Mouse (Mus musculus) 3T3-L1 (cell line): Measurements from ENCODE around the gene Foxd4.

ENCODE experiments used
- DNase-seq: peaks from one replicate; pipeline ENCODE4 v3.0.0-alpha.2; 2015; ENCODE audit warnings: low read depth, low spot score

Gene Foxd4

DNA sequence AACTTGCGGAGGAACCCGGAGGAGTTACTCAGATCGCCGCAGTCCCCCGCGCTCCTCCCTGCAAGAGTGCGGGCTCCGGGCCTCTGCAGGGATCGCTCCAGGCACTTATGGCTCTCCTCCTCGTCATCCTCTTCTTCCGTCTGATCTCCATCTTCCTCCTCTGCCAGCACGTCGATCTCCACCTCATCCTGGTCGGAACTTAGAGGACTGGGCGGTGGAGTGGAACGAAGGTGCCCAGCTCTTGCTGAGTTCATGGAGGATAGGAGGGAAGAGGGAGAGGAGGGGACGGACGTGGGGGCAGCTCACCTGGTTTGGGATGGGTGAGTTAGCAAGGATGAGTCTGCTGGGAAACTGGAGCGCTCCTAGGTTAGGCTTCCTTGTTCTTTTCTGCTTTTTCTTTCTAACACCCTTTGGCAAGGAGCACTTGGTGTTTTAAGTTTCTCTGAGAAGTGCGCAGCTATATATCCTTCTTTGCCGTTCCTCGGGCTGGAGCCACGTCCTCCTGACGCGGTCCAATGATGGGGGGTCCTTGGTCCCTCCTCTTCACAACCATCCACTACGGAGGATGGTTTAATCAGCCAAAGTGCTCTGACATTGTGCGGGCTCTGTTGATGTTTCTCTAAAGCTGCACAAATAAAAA is at the start of gene Foxd4:
TSS of gene Foxd4 (minus strand) at position 617 of the 640 bp plus-strand sequence.
- no peak for DNase-seq

DNA sequence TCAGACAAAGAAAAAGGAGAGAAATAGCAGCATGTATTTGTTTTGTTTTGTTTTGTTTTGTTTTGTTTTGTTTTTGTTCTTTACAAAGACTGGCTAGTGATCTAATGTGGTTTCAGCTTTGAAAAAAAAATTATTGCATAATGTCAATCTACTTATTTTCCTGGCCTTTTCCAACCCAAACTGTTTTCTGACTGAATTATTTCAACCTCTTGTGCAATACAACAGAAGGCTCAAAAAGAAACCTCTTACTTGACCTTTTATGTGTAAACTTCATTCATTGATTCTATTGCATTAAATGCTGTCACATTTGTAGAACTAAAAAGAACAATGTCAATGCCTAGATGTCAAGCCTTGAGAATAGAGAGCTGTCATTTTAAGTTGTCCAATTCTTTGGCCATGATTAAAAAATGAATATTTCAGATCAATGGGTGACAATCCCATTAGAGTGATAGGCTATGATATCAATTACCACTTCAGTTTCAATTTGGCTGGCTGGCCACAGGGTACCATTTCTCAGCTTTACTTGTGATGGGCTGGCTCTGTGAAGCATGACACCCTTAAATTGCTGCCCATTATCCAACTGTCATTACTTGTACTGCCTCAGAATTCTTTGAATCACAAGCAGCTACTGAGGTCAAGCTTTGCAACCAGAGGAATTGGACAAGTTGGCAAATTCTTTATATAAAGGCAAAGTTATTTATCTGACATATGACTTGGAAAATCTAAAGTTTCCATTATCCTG is 44.7 kb upstream of the Foxd4 start:
- DNase-seq: no peak

DNA sequence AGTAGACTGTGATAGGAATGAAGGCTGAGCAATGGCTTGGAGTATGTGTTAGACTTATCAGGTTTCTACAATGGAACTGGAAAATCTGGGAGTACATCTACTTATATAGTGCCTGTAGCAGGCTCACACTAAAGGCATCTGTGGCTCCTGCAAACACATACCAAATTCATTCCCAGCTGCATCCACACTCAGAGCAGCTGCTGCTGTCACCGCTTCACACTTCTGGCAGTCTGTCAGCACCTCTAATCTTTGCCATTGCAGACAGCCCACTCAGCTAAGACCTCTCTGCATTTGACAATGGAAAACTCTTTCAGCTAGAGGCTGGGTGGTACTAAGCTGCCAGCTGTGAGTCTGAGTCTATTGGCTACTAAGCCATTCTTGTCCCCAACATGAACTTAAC is 36.1 kb upstream of the Foxd4 start:
- DNase-seq: no peak

DNA sequence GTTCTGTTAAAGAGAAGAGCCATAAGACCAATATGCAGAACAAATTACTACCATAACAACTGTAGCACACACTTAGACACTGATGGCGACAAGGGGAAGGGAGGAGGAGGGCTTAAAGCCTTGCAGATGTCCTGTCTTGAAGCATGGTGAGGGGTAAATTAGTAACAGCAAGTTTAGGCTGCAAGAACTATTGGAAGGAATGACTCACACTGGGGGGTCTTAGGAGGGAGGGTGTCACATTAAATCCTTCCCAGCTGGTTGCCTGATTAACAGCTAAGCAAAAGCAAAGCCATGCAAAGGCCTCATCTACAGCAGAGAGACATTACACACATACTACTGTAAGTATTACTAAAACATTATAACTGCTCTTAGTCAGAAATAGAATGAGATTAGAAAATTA is 28.0 kb upstream of the Foxd4 start:
- no peak for DNase-seq

DNA sequence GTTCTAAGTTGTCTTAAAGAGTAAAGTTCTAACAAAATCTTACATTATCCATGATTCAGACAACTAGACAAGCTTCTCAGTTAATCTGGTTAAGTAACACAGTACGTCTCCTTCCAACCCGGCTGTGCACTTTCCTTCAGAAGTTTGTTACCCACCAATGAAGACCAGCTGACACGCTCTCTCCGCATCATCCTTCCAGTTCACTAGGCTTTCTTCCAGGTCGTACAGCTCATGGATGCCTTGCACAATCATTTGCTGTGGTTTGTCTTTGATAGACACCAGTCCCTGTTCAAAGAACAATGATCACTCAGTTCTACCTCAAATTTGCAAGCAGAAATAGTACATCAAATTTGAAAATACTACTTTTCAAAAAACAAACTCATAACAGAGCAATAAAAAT is 19.9 kb upstream of the Foxd4 start:
- DNase-seq: peak; percentile 44

DNA sequence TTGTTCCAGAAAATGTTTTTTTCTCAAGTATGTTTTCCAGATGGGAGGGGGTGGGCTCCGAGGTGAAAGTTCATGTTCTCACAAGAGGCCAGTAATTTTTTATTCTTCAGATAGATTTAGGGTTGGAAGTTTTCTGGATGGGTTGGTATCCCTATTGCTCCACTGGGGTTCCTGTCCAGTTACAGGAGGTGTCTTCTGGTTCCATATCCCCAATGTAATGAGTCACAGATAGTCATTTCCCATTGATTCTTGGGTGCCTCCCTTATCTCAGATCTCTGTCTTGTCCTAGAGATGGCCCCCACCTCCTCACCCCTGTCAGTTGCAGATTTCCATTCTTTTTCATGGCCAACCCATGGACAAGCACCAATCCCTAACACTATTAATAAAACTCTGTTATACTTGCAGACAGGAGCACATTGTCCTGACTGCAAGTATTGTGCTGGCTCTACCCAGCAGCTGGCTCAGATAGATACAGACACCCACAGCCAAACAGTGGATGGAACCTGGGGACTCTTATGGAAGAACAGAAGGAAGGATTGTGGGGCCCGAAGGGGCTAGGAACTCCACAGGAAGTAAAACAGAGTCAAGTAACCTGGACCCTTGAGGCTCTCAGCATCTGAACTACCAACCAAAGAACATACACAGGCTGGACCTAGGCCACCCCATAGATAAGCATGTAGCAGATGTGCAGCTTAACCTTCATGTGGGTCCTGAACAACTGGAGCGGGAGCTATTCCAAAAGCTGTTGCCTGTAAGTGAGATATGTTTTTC is 7.6 kb upstream of the Foxd4 start:
- no peak for DNase-seq

DNA sequence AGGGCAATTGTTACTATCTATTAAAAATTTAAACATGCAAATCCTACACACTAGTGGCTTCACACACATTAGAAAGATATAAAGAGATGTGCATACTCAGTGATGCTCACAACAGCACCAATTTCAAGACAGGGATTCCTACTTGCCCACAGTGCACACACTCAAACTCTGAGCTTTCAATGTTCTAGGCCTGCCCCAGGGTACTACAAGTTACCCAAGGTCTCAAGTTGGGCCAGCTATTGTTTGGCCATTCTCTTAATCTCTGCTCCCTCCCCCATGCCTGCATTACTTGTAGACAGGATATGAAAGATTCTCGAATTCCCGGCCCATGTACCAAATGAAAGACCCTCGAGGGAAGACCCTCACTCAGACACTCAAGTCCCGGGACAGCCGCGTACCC is 6.7 kb upstream of the Foxd4 start:
- DNase-seq: no peak

DNA sequence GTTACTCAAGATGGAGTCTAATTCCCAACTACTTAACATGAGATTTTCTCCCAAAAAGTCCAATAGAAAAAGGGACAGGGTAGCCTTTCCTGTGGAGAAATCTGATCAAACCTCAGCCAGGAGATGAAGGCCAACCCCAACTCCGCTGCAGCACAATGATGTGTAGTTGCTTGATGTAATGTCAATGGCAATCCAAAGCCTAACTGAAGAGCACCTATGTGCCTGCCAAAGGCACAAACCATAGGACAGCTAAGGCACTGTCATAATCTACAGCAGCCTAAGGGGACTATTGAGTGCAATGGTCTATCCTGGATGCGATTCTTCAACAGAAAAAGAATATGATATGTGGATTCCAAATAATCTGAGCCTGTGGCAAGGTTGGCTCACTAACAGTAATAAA is 1.8 kb upstream of the Foxd4 start:
- no peak for DNase-seq

DNA sequence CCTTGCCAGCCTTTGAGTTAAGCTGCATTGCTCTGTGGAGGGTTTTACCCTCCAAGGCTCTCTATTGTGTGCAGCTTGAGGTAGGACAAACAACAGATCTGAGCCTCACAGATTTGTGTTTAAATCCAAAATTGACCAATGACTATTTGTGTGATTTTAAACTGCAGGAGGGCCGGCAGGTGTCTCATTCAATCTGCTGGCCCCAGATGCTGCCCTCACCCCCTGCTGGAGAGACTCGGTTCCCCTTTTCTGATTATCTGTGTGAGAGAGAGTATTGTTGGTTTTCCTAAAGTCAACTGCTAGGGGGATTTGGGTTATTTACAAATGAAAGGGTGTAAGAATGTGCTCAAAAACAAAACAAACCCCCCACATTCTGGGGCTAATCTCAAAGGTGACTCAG is 1.3 kb upstream of the Foxd4 start:
- no peak for DNase-seq

DNA sequence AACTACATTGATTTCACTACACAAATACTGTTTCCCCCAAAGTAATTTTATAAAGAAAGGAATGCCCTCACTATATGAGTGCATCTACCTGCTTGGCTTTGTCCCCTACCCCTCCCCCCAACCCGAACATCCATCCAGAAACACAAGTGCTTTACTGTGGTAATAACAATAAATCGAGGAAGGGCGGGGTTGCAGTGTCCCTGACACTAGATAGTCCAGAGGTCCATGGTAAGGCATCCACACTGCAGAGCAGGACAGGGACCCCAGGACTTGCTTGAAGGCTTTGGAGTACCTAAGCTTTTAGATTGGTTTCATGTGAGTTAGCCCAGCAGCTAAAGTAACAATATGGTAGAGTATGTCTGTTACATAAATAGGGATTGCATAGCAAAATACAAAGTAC is 669 bp upstream of the Foxd4 start:
- no peak for DNase-seq

DNA sequence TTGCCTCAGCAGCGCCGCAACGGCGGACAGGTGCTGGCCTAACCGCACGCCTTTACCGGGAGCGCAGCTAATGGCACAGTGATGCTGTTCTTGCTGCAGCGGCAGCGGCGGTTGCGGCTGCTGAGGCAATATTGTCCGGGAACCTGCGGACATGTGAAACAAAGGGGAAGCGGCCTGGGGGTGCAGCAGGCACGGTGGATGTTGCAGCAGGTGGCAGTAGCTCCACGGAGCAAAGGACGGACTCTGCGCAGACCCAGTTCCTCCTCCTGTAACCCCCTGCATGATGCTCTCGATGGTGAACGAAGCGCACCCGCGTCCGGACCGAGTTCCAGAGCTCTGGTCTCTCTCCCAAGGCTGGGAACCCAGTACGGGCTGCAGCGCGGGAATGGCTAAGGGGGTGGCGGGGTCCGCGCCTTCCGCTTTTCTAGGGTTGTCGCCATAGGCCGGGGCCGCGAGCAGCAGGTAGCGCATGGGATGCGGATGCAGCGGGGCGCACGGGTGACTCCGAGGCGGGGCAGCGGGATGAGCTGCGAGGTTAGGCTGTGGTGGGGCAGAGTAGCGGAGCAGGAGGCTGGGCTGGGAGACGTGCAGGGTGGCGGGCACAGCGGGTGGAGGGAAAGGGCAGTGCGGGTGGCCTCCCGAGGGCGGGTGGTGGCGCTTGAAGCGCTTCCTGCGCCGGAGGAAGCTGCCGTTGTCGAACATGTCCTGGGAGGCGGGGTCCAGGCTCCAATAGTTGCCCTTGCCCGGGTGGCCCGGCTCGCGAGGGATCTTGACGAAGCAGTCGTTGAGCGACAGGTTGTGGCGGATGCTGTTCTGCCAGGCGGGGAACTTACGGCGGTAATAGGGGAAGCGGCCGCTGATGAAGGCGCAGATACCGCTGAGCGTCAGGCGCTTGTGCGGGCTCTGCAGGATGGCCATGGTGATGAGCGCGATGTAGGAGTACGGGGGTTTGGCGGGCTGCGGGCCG is 1.1 kb downstream of the Foxd4 start:
- DNase-seq: no peak

DNA sequence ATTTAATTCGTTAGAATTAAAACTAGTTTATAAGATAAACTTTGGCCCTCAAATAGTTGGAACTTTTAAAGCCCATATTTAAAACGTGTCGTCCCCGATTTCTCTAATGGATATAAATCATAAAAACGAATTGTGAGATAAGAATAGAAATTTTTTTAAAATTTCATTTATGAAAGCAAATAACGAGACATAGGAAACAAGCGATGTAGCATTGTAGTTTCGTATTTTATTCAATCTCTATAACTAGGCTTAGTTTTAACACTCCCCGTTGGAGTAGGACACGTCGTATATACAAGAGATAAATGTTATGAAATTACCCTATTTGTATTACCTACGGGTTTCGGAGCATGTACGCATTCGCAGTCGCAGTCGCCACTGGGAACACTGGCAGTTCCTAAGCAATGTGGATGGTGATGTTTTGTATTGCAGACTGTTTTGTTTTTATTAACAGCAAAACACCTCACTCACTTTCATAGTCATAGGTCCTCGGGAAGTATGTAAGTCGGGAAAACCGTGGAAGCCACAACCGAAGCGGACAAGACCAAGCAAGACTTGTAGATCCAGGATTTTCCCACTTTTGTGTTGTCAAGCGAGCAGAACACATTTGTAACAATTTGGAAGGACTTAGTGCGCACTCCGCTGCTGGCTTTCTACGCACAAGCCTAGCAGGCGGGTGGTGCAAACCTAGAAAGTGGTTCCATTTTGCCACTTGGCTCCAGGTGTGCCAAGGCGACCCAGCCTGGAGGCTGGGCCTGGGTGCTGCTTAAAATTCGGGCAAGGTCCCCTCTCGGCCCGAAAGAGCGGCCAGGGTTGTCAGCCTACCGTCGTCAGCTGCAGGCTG is 2.0 kb downstream of the Foxd4 start:
- DNase-seq: no peak

DNA sequence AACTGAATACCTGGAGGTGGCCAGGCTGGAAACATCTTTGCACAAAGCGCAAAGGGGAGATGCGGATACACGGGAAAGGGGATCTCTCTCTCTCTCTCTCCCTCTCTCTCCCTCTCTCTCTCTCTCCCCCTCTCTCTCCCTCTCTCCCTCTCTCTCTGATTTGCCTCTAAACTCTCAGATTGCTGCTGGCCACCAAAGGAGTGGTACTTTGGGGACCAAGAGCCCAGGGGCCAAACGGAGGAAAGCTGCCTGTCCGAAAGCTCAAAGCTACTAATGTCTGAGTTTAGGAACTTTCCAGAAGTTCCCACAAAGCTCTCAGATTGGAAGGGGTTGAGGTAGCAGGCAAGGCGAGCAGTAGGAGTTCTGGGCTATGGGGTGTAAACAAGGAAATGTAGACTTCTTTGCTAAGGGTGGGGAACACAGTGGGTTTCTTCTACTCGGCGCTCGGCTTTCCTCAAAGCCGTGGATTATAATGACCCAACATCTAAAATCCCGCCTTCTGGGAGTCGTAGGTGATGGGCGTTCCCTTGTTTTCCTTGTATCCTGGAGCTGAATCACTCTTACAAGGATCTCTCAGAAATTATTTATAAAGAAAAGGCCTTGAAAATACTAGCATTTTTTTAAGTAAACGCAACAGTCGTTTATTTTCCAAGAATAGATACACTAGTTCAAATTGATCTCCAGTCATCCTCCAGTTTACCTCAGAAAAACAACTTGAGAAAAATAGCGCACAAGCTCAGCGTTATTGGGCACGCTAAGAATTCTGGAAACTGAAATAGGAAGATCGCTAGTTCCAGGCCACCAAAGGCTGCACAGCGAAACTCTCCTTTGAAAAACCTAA is 2.9 kb downstream of the Foxd4 start:
- no peak for DNase-seq

DNA sequence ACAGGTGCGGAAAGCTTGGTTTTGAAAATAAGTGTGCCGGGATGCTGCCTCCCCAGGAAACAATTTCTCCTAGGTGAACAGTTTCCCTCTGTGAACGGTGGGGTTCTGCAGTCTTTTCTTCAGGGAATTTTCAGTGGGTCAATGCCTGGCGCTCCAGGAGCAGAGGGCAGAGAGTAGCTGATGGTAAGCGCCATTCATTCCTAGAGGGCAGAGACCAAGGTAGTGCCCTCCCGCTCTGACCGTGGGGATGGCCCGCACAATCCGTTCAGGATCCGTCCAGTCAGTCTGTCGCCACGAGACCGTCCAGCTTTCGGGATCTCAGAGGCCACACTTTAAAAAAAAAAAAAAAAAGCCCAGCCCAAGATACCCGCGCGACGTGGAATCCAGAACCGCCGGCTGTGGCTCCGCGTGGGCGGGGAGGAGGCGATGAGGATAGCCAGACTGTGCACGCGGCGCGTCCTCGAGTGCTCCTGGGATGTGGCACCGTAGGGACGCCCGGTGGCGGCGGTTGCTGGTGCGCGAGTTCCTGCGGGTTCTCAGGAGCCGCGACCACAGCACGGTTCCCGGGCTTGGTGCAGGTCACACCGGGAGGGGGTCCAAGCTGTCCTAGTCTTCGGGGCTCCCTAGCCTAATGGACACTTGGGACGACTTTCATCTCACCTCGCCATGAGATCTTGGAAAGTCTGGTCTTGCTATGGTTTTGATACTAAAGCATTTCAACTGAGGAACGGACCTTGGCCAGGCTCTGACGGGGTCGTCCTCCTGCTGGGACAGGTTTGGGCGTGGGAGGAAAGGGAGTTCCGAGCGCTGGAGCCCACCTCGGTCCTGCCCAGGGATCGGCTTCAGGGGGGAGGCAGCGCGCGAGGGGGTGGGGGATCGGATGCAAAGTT is 3.7 kb downstream of the Foxd4 start:
- DNase-seq: no peak

DNA sequence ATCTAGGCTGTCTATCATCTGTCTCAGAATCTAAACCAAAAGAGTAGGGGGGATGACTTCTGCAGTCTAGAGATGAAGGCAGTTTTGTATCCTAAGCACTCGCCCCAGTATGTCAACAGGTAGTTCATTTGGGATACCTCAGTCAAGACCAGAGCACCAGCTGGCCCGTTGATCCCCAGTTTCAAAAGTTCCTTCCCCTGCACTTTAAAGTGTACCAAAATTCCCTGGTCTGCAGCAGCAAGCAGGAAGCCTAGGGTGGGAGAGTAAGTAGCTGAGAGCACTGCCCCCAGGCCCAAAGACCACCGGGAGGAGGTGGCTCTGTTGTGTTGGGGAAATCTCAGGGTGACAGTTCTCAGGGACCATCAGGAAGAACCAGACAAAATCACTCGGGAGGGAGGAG is 4.5 kb downstream of the Foxd4 start:
- DNase-seq: no peak

DNA sequence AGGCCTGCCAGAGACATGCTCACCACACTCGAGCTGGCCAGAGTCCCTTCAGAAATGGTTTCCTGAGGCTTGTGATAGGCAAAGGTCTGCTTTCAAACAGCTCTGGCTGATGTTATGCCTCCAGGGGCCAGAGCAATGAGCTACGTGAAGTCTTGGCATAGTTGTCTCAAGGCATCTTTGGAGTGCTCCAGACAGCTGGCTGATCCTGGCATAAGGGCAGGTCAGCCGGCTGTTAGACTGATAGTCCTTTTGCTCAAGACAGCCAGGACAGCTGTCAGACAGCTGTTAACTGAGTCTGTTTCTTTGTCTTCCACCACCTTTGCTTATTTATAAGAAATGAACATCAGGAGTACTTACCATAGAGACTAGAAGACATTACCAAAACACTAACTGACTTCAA is 14.1 kb downstream of the Foxd4 start:
- DNase-seq: no peak

DNA sequence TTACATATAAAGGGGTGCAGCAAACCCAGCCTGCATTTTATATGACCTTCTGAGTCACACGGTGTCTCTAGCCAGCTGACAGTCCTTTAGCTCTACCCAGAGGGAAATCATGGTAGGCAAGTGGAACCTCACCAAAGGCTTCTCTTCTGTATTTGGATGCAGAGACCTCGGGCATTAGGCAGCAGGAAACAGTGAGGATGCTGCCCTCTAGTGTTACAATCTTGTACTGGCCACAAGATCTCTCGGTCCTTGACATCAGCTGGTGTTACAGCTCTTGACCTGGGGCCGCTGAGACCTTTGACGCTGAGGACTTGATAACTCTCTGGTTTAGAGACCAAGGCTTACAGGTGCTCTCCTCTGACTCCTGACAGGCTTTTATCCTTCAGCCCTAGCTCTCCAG is 15.5 kb downstream of the Foxd4 start:
- peak; percentile 83 for DNase-seq

DNA sequence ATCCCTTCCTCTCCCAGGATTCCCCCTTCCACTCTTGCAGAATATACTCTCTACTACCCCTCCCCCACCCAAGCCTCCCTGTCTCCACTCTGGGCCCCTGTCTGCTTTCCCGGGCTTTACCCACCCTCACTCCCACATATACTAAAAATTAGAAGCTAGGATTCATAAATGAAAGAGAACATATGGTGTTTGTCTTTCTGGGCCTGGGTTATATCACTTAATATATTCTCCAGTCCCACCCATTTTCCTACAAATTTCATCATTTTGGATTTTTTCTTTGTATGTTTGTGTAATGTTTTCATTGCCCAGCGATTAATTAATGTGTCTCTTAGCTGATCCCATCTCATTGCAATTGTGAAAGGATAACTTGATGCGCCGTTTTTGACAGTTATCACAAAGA is 19.8 kb downstream of the Foxd4 start:
- no peak for DNase-seq
